Mouse (Mus musculus): ENCODE results near the gene Lrp4.

GRCm38 (mm10) chr2:91458673-91459391, 1.5 kb downstream of the Lrp4 start:
- TF ChIP-seq CTCF (IDR thresholded peaks at IDR 0.05; ENCODE audit: low read depth) (peak; percentile 60), EP300 (optimal IDR thresholded peaks at IDR 0.05) (no peak)
